Mouse (Mus musculus): ENCODE data around the gene Vmn1r236. TPM values are rescaled to one million over a fixed set of nuclear protein-coding genes. Genes with fewer than 3 reads are reported as not detected.

Gene Vmn1r236
- total RNA-seq (2017), result not detected in 3 replicates

DNA sequence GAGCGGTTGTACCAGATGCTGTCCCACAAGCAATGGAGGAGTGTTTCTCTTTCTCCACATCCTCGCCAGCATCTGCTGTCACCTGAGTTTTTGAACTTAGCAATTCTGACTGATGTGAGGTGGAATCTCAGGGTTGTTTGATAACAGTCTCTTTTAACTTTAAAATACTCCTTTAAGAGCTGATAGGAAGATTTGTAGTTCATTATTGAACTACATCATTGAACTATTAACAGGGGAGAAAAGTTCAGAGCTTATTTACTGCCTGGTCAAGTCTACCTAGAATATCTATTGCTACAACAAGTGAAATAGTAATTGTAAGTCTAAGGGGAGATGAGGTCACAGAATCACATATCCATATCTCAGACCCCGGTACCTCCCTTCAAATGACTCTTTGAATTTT is at the start of gene Vmn1r236:
Gene Vmn1r236 (plus strand): TSS at position 301 of the 400 bp plus-strand sequence.
- ATAC-seq (replicated peaks; ENCODE audit: insufficient number of reproducible peaks, low FRiP score, low TSS enrichment, poor library complexity, severe bottlenecking), result no peak

DNA sequence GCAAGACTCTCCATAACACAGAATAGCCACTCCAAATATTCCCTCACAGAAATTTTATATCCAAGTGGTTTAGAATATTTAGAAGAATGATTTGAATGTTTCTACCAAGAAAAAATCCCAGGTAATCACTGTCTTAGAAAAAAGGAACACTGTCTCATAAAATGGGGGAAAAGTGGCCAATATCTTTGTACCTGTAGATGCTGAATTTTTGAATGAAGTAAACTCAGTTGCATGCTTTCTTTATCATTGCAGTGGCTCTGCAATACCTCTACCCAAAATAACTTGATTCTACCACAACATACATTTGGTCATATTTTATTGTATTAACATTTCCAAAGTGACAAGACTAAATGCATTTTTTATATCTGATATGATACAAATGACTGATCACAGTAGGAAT is 26.6 kb upstream of the Vmn1r236 start, which contains the start of gene Vmn1r235:
Gene Vmn1r235 (plus strand): TSS at position 301 of the 400 bp plus-strand sequence.
- ATAC-seq (replicated peaks; ENCODE audit: insufficient number of reproducible peaks, low FRiP score, low TSS enrichment, poor library complexity, severe bottlenecking), result no peak

DNA sequence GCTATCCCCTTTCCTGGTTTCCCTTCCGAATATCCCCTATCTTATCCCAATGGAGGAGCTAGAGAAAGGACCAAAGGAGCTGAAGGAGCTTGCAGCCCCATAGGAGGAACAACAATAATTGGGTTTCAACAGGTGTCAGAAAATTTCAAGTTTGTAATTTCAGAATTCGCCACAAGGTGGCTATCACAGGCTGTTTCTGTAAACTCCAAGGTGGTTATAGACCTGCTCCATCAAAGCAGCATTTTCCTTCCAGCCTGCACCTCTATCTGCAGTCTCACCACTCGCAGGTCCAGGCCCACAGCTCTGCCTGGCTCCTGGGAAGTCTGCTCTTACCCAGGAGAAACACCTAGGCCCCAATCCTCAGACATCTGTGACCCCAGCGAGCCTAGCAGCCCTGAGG is 10.6 kb upstream of the Vmn1r236 start:
- 0 out of 2 replicates have a peak, but pooled peaks have one; percentile 31 for ATAC-seq (replicated peaks; ENCODE audit: insufficient number of reproducible peaks, low FRiP score, low TSS enrichment, poor library complexity, severe bottlenecking)

DNA sequence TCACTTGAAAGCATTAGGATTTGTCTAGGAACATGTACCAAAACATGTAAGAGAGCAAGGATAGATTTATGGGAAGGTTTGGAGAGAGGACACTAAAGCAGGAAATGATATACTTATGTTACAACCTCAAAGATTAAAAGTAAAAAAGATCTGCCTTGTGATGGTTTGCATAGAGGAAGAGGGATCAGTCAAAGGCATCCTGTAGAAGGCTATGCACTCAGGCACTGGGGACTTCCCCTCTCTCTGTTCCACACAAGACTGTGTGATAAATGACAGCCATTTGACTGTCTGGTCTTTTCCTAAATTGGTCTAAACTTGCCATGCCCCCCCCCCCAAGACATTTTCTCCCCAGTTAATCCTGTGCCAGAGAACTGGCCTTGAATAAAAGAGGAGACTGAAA is 1.7 kb downstream of the Vmn1r236 start:
- no peak for ATAC-seq (replicated peaks; ENCODE audit: insufficient number of reproducible peaks, low FRiP score, low TSS enrichment, poor library complexity, severe bottlenecking)

DNA sequence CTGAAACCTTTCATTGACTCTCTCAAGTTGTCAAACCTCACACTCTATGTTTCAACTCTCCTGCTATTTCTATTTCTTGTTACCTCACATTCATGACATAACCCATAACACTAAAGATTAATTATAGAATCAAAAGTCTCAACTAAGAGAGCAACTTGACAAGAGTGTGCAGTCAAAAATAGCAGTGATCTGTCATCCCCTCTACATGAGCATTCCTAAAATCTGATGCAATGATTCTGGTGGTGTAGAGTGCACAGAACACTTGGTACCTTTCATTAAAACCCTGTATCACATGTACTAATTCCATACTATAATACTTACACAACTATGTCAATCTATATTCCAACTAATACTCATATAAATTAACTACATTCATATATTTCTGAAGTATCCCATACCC is 7.0 kb downstream of the Vmn1r236 start:
- no peak for ATAC-seq (replicated peaks; ENCODE audit: insufficient number of reproducible peaks, low FRiP score, low TSS enrichment, poor library complexity, severe bottlenecking)

DNA sequence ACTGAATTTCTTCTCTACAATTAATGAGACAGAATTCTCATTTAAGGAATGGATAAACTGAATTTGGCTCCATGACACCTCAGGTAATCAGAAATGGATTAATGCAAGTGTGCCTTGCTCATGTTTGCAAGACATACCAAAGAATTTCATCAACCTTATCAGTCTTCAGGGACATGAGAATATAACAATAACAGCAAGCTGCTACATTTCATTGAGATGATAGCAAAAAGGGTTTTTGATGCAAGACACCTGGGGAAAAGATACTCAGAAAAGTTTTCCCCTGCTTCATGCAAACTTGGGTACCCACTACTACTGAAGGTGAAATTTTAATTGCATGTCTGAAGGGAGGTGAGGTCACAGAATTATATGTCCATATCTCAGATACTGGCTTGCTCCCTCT is 28.8 kb downstream of the Vmn1r236 start, which contains the start of gene Vmn1r237:
Gene Vmn1r237 (plus strand): TSS at position 301 of the 400 bp plus-strand sequence.
- no peak for ATAC-seq (replicated peaks; ENCODE audit: insufficient number of reproducible peaks, low FRiP score, low TSS enrichment, poor library complexity, severe bottlenecking)

Other genes starting within 250 kb of the Vmn1r236 start
- gene Vmn1r234, start 56.9 kb upstream of the Vmn1r236 start, total RNA-seq (2017), result 0.10 TPM in 1 of 3 replicates, not detected in the others
- gene Vmn1r235, start 26.5 kb upstream of the Vmn1r236 start, total RNA-seq (2017), result not detected in 3 replicates
- gene Vmn1r237, start 28.9 kb downstream of the Vmn1r236 start, total RNA-seq (2017), result not detected in 3 replicates
- gene Zfp677, start 100.8 kb downstream of the Vmn1r236 start, total RNA-seq (2017), result 11.9 to 29.1 TPM (median 15.5 TPM) in 3 replicates
- 3.5 to 11.0 TPM (median 10.3 TPM) in 3 replicates for gene Zfp54, start 140.3 kb downstream of the Vmn1r236 start, total RNA-seq (2017)
- 26.6 to 33.0 TPM (median 27.2 TPM) in 3 replicates for gene Zfp51, start 167.4 kb downstream of the Vmn1r236 start, total RNA-seq (2017)
- gene Zfp53, start 206.1 kb downstream of the Vmn1r236 start, total RNA-seq (2017), result 39.0 to 49.6 TPM (median 42.5 TPM) in 3 replicates

All from monocyte, adult 5-6 weeks (primary cell).